In genomic region chr6:28423767-28424695, GRCm38 (mm10) we compare ENCODE assay signal across 7 mouse cellular contexts. TPM values are rescaled to one million over a fixed set of nuclear protein-coding genes. Genes with fewer than 3 reads are reported as not detected.
DNase-seq lines count a peak whose midpoint lies in the region; ATAC-seq and TF ChIP-seq lines count a peak whose summit lies in the region.

No protein-coding gene starts in this region.

- no peak for TF ChIP-seq CTCF in cortical plate, adult 2 months (IDR thresholded peaks at IDR 0.05; ENCODE audit: extremely low read depth, insufficient read depth, low read length)
- TF ChIP-seq CTCF in intestine, postnatal 0 days (IDR thresholded peaks at IDR 0.05; ENCODE audit: low read depth) = peak; percentile 56

- H3K36me3 ChIP-seq in intestine, postnatal 0 days (ENCODE audit: control insufficient read depth, insufficient read depth) = peaks cover 16% of the 10 kb centered on the region
- H3K36me3 ChIP-seq in limb, embryonic 14.5 days (ENCODE audit: control insufficient read depth, insufficient read depth, low read length) = peaks cover 27% of the 10 kb centered on the region
- H3K36me3 ChIP-seq in midbrain, embryonic 14.5 days (ENCODE audit: control insufficient read depth, insufficient read depth, low read length) = peaks cover 20% of the 10 kb centered on the region

- peak; percentile 22 for ATAC-seq in intestine, postnatal 0 days
- peak; percentile 36 for ATAC-seq in limb, embryonic 14.5 days (ENCODE audit: low FRiP score, low read depth)
- ATAC-seq in midbrain, embryonic 14.5 days (ENCODE audit: low FRiP score, low TSS enrichment) = peak; percentile 55

- H3K27ac ChIP-seq in cortical plate, adult 2 months (ENCODE audit: insufficient read depth, low read length) = peak overlapping the region; percentile 89
- H3K27ac ChIP-seq in intestine, postnatal 0 days (ENCODE audit: low read depth, low read length) = peak overlapping the region; percentile 84
- H3K27ac ChIP-seq in limb, embryonic 14.5 days (replicated peaks; ENCODE audit: low read depth, low read length) = peak overlapping the region; percentile 86
- H3K27ac ChIP-seq in midbrain, embryonic 14.5 days (replicated peaks; ENCODE audit: low read depth, low read length) = peak overlapping the region; percentile 77

- H3K9ac ChIP-seq in intestine, postnatal 0 days (ENCODE audit: low read depth, low read length) = peak overlapping the region; percentile 96
- H3K9ac ChIP-seq in limb, embryonic 14.5 days (ENCODE audit: low read depth, low read length, severe bottlenecking) = peak overlapping the region; percentile 97
- peak overlapping the region; percentile 95 for H3K9ac ChIP-seq in midbrain, embryonic 14.5 days (replicated peaks; ENCODE audit: low read length)

- H3K9me3 ChIP-seq in intestine, postnatal 0 days (ENCODE audit: control insufficient read depth) = no peaks in the 10 kb centered on the region
- H3K9me3 ChIP-seq in limb, embryonic 14.5 days (ENCODE audit: control insufficient read depth, low read length) = no peaks in the 10 kb centered on the region
- no peaks in the 10 kb centered on the region for H3K9me3 ChIP-seq in midbrain, embryonic 14.5 days (ENCODE audit: control insufficient read depth, low read length)

- DNase-seq in adrenal gland, adult 2 months = peak; percentile 74
- peak; percentile 44 for DNase-seq in gastrocnemius, postnatal 14 days
- peak; percentile 46 for DNase-seq in limb, embryonic 14.5 days (ENCODE audit: low spot score)
- DNase-seq in midbrain, embryonic 14.5 days = peak; percentile 63
- peak; percentile 40 to 44 for DNase-seq in spleen, postnatal 14 days (ENCODE audit: low spot score in 2 of 2)

- H3K4me2 ChIP-seq in intestine, postnatal 0 days (replicated peaks; ENCODE audit: low read depth) = peak overlapping the region; percentile 70
- H3K4me2 ChIP-seq in limb, embryonic 14.5 days (replicated peaks; ENCODE audit: low read depth, low read length, severe bottlenecking) = peak overlapping the region; percentile 65
- H3K4me2 ChIP-seq in midbrain, embryonic 14.5 days (ENCODE audit: low read length) = peak overlapping the region; percentile 63

- H3K4me1 ChIP-seq in cortical plate, adult 2 months (ENCODE audit: control insufficient read depth, insufficient read depth, low read length) = peaks cover 13% of the 10 kb centered on the region
- H3K4me1 ChIP-seq in intestine, postnatal 0 days (replicated peaks; ENCODE audit: control insufficient read depth, insufficient read depth, low read length) = 0 out of 2 replicates have a peak, but pooled peaks cover 7% of the 10 kb centered on the region
- peaks cover 24% of the 10 kb centered on the region for H3K4me1 ChIP-seq in limb, embryonic 14.5 days (ENCODE audit: control insufficient read depth, insufficient read depth, low read length)
- peaks cover 26% of the 10 kb centered on the region for H3K4me1 ChIP-seq in midbrain, embryonic 14.5 days (ENCODE audit: control insufficient read depth, insufficient read depth, low read length)

- 7% methylated on average over 43 of the region's 46 CpGs for WGBS in intestine, postnatal 0 days
- 13% methylated on average over 30 of the region's 46 CpGs for WGBS in limb, embryonic 14.5 days
- 11% methylated on average over 45 of the region's 46 CpGs for WGBS in midbrain, embryonic 14.5 days

- intact Hi-C loops in gastrocnemius, postnatal 14 days (cut with DNase I; ENCODE audit: low total_unique reads) = loop anchor here (5.0 kb wide), 1 partner anchor 53 kb away; the partner anchor contains the start of gene Snd1

- peak overlapping the region; percentile 98 for H3K4me3 ChIP-seq in cortical plate, adult 2 months (ENCODE audit: insufficient read depth, low read length)
- H3K4me3 ChIP-seq in intestine, postnatal 0 days (ENCODE audit: low read depth, low read length) = peak overlapping the region; percentile 98
- H3K4me3 ChIP-seq in limb, embryonic 14.5 days (replicated peaks; ENCODE audit: low read length) = peak overlapping the region; percentile 95
- peak overlapping the region; percentile 75 for H3K4me3 ChIP-seq in midbrain, embryonic 14.5 days (replicated peaks; ENCODE audit: low read depth, low read length)

- H3K27me3 ChIP-seq in intestine, postnatal 0 days (replicated peaks; ENCODE audit: control insufficient read depth, insufficient read depth, low read length) = no peaks in the 10 kb centered on the region
- H3K27me3 ChIP-seq in limb, embryonic 14.5 days (ENCODE audit: control insufficient read depth, insufficient read depth, low read length) = no peaks in the 10 kb centered on the region
- no peaks in the 10 kb centered on the region for H3K27me3 ChIP-seq in midbrain, embryonic 14.5 days (ENCODE audit: control insufficient read depth, insufficient read depth, low read length)

- TF ChIP-seq POLR2A in cortical plate, adult 2 months (IDR thresholded peaks at IDR 0.05; ENCODE audit: extremely low read depth, insufficient read depth, low read length) = no peak
- TF ChIP-seq POLR2A in limb, embryonic 14.5 days (IDR thresholded peaks at IDR 0.05; ENCODE audit: borderline replicate concordance, extremely low read depth, insufficient read depth, insufficient read length) = no peak

RNA-seq across cellular contexts. Expression of gene Arf5, which starts 0.7 kb away (rescaled TPM):
- total RNA-seq in adrenal gland, adult 2 months (2021) = 100 to 1,000 TPM; 155 to 158 TPM
- 484 and 569 TPM in 2 replicates for polyA plus RNA-seq in adrenal gland, adult 2 months (2012; rRNA removed)
- 414 and 415 TPM in 2 replicates for polyA plus RNA-seq in cortical plate, adult 2 months (2012; rRNA removed)
- 10 to 100 TPM; 97.7 to 99.2 TPM for total RNA-seq in gastrocnemius, postnatal 14 days (2021)
- 289 and 307 TPM in 2 replicates for polyA plus RNA-seq in intestine, postnatal 0 days (2015; fragmentation: Nextera tagmentation; extraction: Ambion mirVana)
- 370 and 533 TPM in 2 replicates for polyA plus RNA-seq in limb, embryonic 14.5 days (2012; rRNA removed)
- polyA plus RNA-seq in limb, embryonic 14.5 days (2014; fragmentation: Nextera tagmentation; extraction: Ambion mirVana) = 413 and 428 TPM in 2 replicates
- 390 and 430 TPM in 2 replicates for polyA plus RNA-seq in midbrain, embryonic 14.5 days (2014; fragmentation: Nextera tagmentation; extraction: Ambion mirVana)

RNA-seq across cellular contexts. Expression of gene Fscn3, which starts 3.6 kb away (rescaled TPM):
- total RNA-seq in adrenal gland, adult 2 months (2021) = not detected
- not detected in 2 replicates for polyA plus RNA-seq in adrenal gland, adult 2 months (2012; rRNA removed)
- not detected in 2 replicates for polyA plus RNA-seq in cortical plate, adult 2 months (2012; rRNA removed)
- total RNA-seq in gastrocnemius, postnatal 14 days (2021) = not detected
- not detected in 2 replicates for polyA plus RNA-seq in intestine, postnatal 0 days (2015; fragmentation: Nextera tagmentation; extraction: Ambion mirVana)
- 0.11 and 0.17 TPM in 2 replicates for polyA plus RNA-seq in limb, embryonic 14.5 days (2012; rRNA removed)
- polyA plus RNA-seq in limb, embryonic 14.5 days (2014; fragmentation: Nextera tagmentation; extraction: Ambion mirVana) = not detected in 2 replicates
- polyA plus RNA-seq in midbrain, embryonic 14.5 days (2014; fragmentation: Nextera tagmentation; extraction: Ambion mirVana) = not detected in 2 replicates

RNA-seq across cellular contexts. Expression of gene Gcc1, which starts 4.2 kb away (rescaled TPM):
- total RNA-seq in adrenal gland, adult 2 months (2021) = 10 to 100 TPM; 15.3 to 16.0 TPM
- polyA plus RNA-seq in adrenal gland, adult 2 months (2012; rRNA removed) = 5.7 TPM in 2 replicates
- 9.5 and 9.7 TPM in 2 replicates for polyA plus RNA-seq in cortical plate, adult 2 months (2012; rRNA removed)
- total RNA-seq in gastrocnemius, postnatal 14 days (2021) = 1 to 10 TPM; 5.4 to 5.7 TPM
- polyA plus RNA-seq in intestine, postnatal 0 days (2015; fragmentation: Nextera tagmentation; extraction: Ambion mirVana) = 5.3 and 6.8 TPM in 2 replicates
- 5.8 and 6.7 TPM in 2 replicates for polyA plus RNA-seq in limb, embryonic 14.5 days (2012; rRNA removed)
- 8.6 and 9.4 TPM in 2 replicates for polyA plus RNA-seq in limb, embryonic 14.5 days (2014; fragmentation: Nextera tagmentation; extraction: Ambion mirVana)
- polyA plus RNA-seq in midbrain, embryonic 14.5 days (2014; fragmentation: Nextera tagmentation; extraction: Ambion mirVana) = 8.4 and 9.5 TPM in 2 replicates

RNA-seq across cellular contexts. Expression of gene Pax4, which starts 25.1 kb away (rescaled TPM):
- not detected for total RNA-seq in adrenal gland, adult 2 months (2021)
- not detected in 2 replicates for polyA plus RNA-seq in adrenal gland, adult 2 months (2012; rRNA removed)
- polyA plus RNA-seq in cortical plate, adult 2 months (2012; rRNA removed) = 0.10 TPM in 1 of 2 replicates, not detected in the other
- not detected for total RNA-seq in gastrocnemius, postnatal 14 days (2021)
- 0.37 and 1.3 TPM in 2 replicates for polyA plus RNA-seq in intestine, postnatal 0 days (2015; fragmentation: Nextera tagmentation; extraction: Ambion mirVana)
- not detected in 2 replicates for polyA plus RNA-seq in limb, embryonic 14.5 days (2012; rRNA removed)
- not detected in 2 replicates for polyA plus RNA-seq in limb, embryonic 14.5 days (2014; fragmentation: Nextera tagmentation; extraction: Ambion mirVana)
- not detected in 2 replicates for polyA plus RNA-seq in midbrain, embryonic 14.5 days (2014; fragmentation: Nextera tagmentation; extraction: Ambion mirVana)

RNA-seq across cellular contexts. Expression of gene Zfp800, which starts 26.2 kb away (rescaled TPM):
- total RNA-seq in adrenal gland, adult 2 months (2021) = 10 to 100 TPM; 18.8 to 40.5 TPM
- 5.2 and 8.3 TPM in 2 replicates for polyA plus RNA-seq in adrenal gland, adult 2 months (2012; rRNA removed)
- polyA plus RNA-seq in cortical plate, adult 2 months (2012; rRNA removed) = 6.7 and 8.1 TPM in 2 replicates
- total RNA-seq in gastrocnemius, postnatal 14 days (2021) = 1 to 10 TPM; 5.6 to 6.0 TPM
- polyA plus RNA-seq in intestine, postnatal 0 days (2015; fragmentation: Nextera tagmentation; extraction: Ambion mirVana) = 19.2 and 19.3 TPM in 2 replicates
- polyA plus RNA-seq in limb, embryonic 14.5 days (2012; rRNA removed) = 6.0 and 7.1 TPM in 2 replicates
- polyA plus RNA-seq in limb, embryonic 14.5 days (2014; fragmentation: Nextera tagmentation; extraction: Ambion mirVana) = 19.5 and 20.3 TPM in 2 replicates
- polyA plus RNA-seq in midbrain, embryonic 14.5 days (2014; fragmentation: Nextera tagmentation; extraction: Ambion mirVana) = 27.1 and 27.5 TPM in 2 replicates

Comparison
In these comparisons a context has a peak if more than half of its experiments do, and no peak if none do; other contexts are left out.
1. Peak in every context shown above with its lines: DNase-seq, ATAC-seq, H3K4me3 ChIP-seq and H3K27ac ChIP-seq.